Mouse (Mus musculus) midbrain, postnatal 0 days (tissue): Measurements from ENCODE around the gene B3gat3. TPM values are rescaled to one million over a fixed set of nuclear protein-coding genes. Genes with fewer than 3 reads are reported as not detected.
"Not testable (repeated sequence)": the region's sequence is repeated elsewhere in the genome, so short reads cannot be mapped to it uniquely, and the experiment has no call there.

Experiments
- ATAC-seq: fragments of 200-750 bp; cut with Nextera tagmentation; 2 replicates; pipeline ENCODE4 v1.8.0; 2017; ENCODE audit warnings: moderate number of reproducible peaks, mild to moderate bottlenecking, moderate TSS enrichment, moderate library complexity; ENCODE audit not compliant: low FRiP score
- DNase-seq: peaks from one replicate; pipeline ENCODE4 v3.0.0-alpha.2; 2015; ENCODE audit warnings: low spot score
- H3K27ac ChIP-seq: fragments of 300-500 bp; sonication (generic); 2 replicates; pipeline ENCODE4 v1.5.1; 2014; ENCODE audit warnings: low read depth, mild to moderate bottlenecking, low read length, mixed read lengths
- H3K27me3 ChIP-seq: fragments of 300-500 bp; sonication (generic); 2 replicates; pipeline ENCODE4 v1.6.1; 2014; ENCODE audit warnings: low read length, control low read depth, mixed read lengths; ENCODE audit not compliant: insufficient read depth
- H3K36me3 ChIP-seq: fragments of 300-500 bp; sonication (generic); 2 replicates; pipeline ENCODE4 v1.6.1; 2014; ENCODE audit warnings: low read length, control low read depth, mixed read lengths; ENCODE audit not compliant: insufficient read depth
- H3K4me1 ChIP-seq: fragments of 300-500 bp; sonication (generic); 2 replicates; pipeline ENCODE4 v1.6.1; 2014; ENCODE audit warnings: mild to moderate bottlenecking, control low read depth, antibody characterized with exemption, low read length, mixed read lengths; ENCODE audit not compliant: insufficient read depth
- H3K4me2 ChIP-seq: fragments of 300-500 bp; sonication (generic); 2 replicates; pipeline ENCODE4 v1.6.1; 2014; ENCODE audit warnings: low read depth, mild to moderate bottlenecking, low read length, mixed read lengths; ENCODE audit not compliant: poor library complexity, severe bottlenecking
- H3K4me3 ChIP-seq: fragments of 300-500 bp; sonication (generic); 2 replicates; pipeline ENCODE4 v1.5.1; 2014; ENCODE audit warnings: low read depth, mild to moderate bottlenecking, low read length, moderate library complexity
- H3K9ac ChIP-seq: fragments of 300-500 bp; sonication (generic); replicated peaks from 2 replicates; pipeline ENCODE4 v1.6.1; 2014; ENCODE audit warnings: mild to moderate bottlenecking, low read length, moderate library complexity, mixed read lengths; ENCODE audit not compliant: poor library complexity, severe bottlenecking
- H3K9me3 ChIP-seq: fragments of 300-500 bp; sonication (generic); 2 replicates; pipeline ENCODE4 v1.6.1; 2016; ENCODE audit warnings: low read length, control low read depth
- CTCF ChIP-seq: IDR thresholded peaks from 2 replicates; pipeline ENCODE4 v1.5.1; 2016; ENCODE audit warnings: antibody characterized with exemption, mild to moderate bottlenecking
- WGBS: fragments of 180-500 bp; shearing (Covaris S2); extraction: QIAGEN DNeasy Blood & Tissue Kit; methylation state at CpG from one replicate; pipeline ENCODE4 v1.1.7; 2014; 5-methylcytosine and 5-hydroxymethylcytosine counted together
- polyA plus RNA-seq: library from polyadenylated mRNA; unstranded; fragments of >200 nt; fragmentation: Nextera tagmentation; extraction: Ambion mirVana; gene quantifications from 2 replicates; pipeline ENCODE4 v1.2.1, GENCODE M21; 2015
- total RNA-seq: library from RNA; depleted of rRNA; stranded (reverse); fragments of >200 nt; gene quantifications from 2 replicates; pipeline ENCODE4 v1.2.3, GENCODE M21; 2014

B3gat3 gene
- total and polyA plus RNA-seq, 2 experiments from 2014 or later = 95.5 to 111 TPM

DNA sequence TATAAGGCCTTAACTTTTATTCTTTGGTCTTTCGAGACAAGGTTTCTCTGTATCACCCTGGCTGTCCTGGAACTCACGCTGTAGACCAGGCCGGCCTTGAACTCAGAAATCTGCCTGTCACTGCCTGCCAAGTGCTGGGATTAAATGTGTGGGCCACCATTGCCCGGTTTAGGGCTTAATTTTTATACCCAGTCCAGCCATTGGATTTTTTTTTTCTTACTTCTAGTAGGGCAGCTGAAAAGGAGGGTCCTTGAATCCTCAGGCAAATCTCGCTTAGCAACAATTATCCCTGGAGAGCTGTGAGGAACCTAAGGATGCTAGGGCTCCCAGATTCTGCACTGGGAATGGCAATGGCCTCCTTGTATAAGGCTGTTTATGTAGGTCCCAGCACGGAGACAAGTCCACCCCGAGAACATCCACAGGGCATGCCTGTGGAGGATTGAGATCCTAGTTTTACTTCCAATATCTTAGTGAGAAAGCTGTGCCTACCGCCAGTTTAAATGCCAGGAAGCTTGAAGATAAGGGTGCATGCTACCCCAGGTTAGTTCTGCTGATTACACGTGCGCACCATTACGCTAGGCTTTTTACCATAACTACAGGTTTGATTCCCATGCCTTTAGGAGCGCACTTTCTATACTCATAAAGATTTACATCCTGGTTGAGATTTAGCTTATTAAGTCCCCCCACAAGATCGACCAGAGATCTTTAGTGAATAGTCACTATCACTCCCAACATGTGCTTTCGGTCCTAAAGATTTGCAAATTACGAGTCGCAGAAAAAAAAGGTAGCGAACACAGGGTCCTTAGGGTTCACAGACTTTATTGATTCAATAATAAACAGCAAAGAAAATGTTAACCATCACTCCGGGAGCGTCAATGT lies 32.4 kb upstream of the B3gat3 start:
- 16% methylated on average over 19 of the region's 19 CpGs for WGBS

DNA sequence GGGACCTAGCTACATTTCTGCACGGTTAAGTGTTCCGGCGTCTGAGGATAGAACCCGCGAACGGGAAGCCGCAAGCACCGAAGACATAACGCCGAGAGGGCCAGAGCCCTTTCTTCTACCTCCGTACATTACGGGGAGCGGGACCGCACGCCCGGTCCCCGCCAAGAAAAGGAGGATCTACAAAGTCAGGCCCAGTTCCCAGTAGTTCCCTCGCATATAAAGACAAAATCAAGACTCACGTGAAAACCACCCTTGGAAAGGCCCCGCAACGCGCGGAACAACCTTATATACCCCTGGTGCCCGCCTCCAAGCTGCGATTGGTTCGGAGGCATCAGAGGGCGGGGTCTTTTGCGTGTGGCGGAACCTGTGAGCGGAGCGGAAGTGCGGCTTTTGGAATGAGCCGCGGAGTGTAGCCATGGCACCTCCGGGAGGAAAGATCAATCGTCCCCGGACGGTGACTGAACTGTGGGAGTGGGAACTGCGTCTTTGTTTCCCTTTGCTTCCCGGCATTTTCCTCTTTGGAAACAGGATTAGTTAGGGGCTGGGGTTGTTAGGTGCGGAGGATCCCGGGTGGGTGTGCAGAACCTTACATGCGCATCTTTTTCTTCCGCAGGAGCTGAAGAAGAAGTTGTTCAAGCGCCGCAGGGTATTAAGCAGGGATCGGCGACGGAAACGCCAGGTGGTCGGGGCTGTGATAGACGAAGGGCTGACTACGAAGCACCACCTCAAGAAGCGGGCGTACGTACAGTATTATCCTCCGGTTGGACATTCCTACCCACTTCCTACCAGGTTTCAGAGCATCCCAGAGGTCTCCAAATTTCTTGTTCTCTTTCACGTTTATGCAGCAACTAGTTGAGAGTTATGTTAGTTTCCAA lies 31.4 kb upstream of the B3gat3 start, which contains the start of the genes 1810009A15Rik and Gm49416:
1810009A15Rik (plus strand) TSS at position 343 of the 875 bp plus-strand sequence.
Gm49416 (plus strand) TSS at position 416 of the 875 bp plus-strand sequence.
- H3K9ac ChIP-seq = peak within 1 kb of the TSS; percentile 70
- no peaks in the 10 kb centered on the region for H3K27me3 ChIP-seq
- ATAC-seq (peak; percentile 95), DNase-seq (peak; percentile 98)
- no peak for TF ChIP-seq CTCF
- under 1% methylated on average over 58 of the region's 58 CpGs for WGBS
- peak within 1 kb of the TSS; percentile 52 for H3K4me3 ChIP-seq
- H3K4me2 ChIP-seq = peak within 1 kb of the TSS; percentile 59
- H3K4me1 ChIP-seq = peaks cover 4% of the 10 kb centered on the region
- no peaks in the 10 kb centered on the region for H3K9me3 ChIP-seq
- peak within 1 kb of the TSS; percentile 77 for H3K27ac ChIP-seq
- H3K36me3 ChIP-seq = no peaks in the 10 kb centered on the region

More for the DNA sequence above, 32.4 kb upstream of the B3gat3 start:
- peak overlapping the region; percentile 59 for H3K4me2 ChIP-seq
- H3K4me3 ChIP-seq = peak overlapping the region; percentile 52
- peaks cover 4% of the 10 kb centered on the region for H3K4me1 ChIP-seq
- peak overlapping the region; percentile 70 for H3K9ac ChIP-seq
- peak overlapping the region; percentile 55; the same call in 1 of the 2 replicates for H3K27ac ChIP-seq
- TF ChIP-seq CTCF = no peak
- H3K27me3 ChIP-seq = no peaks in the 10 kb centered on the region
- no peak for DNase-seq
- H3K36me3 ChIP-seq = no peaks in the 10 kb centered on the region
- no peak for ATAC-seq
- H3K9me3 ChIP-seq = no peaks in the 10 kb centered on the region

DNA sequence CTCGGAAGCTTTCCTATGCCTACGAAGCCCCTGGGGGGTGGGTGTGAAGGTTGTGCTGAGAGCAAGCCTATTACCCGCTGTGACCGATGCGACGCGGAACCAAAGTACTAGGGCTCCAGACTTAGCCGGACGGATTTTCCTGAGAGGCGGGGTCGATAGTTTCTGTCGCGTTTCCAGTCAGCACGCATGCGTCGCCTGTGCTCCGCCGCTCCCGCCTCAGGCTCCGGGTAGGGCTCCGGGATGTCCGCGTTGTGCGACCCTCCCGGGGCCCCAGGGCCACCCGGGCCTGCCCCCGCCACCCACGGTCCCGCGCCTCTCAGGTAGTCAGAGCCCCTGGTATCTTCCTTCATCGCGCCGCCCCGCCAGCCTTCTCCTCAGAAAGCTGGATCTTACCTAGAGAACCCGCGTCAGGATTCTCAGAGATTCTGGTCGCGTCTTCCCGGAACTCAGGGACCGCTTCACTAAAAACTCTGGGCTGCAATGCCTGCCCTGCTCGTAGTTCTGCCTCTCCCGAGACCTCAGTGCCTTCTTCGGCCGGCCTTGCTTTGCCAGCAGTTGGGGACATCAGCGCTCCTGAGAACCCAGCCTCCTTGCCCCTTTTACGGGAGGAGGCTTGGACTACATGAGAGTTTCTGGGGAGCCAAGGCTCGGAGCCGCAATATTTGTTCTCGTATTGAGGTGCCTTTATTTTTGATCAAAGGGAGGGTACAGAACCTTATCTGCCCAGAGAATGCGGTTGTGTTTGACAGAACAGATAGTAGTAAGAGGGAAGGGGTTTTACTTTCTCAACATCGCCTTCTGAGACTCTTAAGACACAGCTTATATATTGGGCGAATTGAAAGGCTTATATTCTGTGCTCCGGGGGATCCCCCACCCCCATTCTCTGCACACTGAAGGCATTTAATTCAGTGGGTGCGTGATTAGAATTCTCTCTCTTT lies 27.1 kb upstream of the B3gat3 start, which contains the start of gene Ints5:
Ints5 (plus strand) TSS at position 177 of the 938 bp plus-strand sequence.
- Histone ChIP-seq H3K4me1 (peaks cover 6% of the 10 kb centered on the region), H3K4me3 (peak within 1 kb of the TSS; percentile 82), H3K36me3 (peaks cover 5% of the 10 kb centered on the region; the same call in 1 of the 2 replicates), H3K4me2 (peak within 1 kb of the TSS; percentile 97), H3K27me3 (no peaks in the 10 kb centered on the region), H3K9me3 (no peaks in the 10 kb centered on the region), H3K9ac (peak within 1 kb of the TSS; percentile 89), H3K27ac (peak within 1 kb of the TSS; percentile 89)
- peak; percentile 93 for DNase-seq
- ATAC-seq = peak; percentile 58
- WGBS = 2% methylated on average over 54 of the region's 54 CpGs
- no peak for TF ChIP-seq CTCF

DNA sequence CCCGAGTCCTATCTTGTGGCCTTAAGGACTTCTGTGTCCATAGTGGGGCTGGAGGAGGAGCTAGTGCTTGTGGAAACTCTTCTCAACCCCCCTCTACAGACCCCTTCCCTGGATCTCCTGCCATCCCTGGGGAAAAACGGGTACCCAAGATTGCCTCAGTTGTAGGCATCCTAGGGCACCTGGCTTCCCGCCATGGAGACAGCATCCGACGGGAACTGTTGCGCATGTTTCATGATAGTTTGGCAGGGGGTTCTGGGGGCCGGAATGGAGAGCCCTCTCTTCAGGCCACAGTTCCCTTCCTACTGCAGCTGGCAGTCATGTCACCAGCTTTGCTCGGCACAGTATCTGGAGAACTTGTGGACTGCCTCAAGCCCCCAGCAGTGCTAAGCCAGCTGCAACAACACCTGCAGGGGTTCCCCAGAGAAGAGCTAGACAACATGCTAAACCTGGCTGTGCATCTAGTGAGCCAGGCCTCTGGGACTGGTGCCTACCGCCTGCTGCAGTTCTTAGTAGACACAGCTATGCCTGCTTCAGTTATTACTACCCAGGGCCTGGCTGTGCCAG lies 24.7 kb upstream of the B3gat3 start:
- Histone ChIP-seq H3K4me3 (no peak overlapping the region), H3K27ac (no peak overlapping the region), H3K36me3 (peaks cover 5% of the 10 kb centered on the region; the same call in 1 of the 2 replicates), H3K4me1 (peaks cover 6% of the 10 kb centered on the region), H3K9ac (no peak overlapping the region), H3K27me3 (no peaks in the 10 kb centered on the region), H3K4me2 (no peak overlapping the region), H3K9me3 (no peaks in the 10 kb centered on the region)
- ATAC-seq (no peak), DNase-seq (no peak)
- WGBS = 93% methylated on average over 9 of the region's 9 CpGs
- TF ChIP-seq CTCF = no peak

DNA sequence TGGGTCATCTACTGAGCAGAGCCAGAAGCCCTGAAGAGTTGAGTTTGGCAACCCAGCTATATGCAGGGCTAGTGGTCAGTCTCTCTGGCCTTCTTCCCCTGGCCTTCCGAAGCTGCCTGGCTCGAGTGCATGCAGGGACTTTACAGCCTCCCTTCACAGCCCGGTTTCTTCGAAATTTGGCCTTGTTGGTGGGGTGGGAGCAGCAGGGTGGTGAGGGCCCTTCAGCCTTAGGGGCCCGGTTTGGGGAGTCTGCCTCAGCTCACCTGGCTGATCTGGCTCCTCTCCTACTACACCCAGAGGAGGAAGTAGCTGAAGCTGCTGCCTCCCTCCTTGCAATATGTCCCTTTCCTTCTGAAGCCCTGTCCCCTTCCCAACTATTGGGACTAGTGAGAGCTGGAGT lies 23.9 kb upstream of the B3gat3 start:
- not testable (repeated sequence) for ATAC-seq, H3K27ac ChIP-seq, H3K4me1 ChIP-seq, H3K27me3 ChIP-seq, H3K9ac ChIP-seq, H3K9me3 ChIP-seq, H3K4me3 ChIP-seq, H3K36me3 ChIP-seq, DNase-seq, H3K4me2 ChIP-seq
- WGBS = 90% methylated on average over 5 of the region's 5 CpGs

DNA sequence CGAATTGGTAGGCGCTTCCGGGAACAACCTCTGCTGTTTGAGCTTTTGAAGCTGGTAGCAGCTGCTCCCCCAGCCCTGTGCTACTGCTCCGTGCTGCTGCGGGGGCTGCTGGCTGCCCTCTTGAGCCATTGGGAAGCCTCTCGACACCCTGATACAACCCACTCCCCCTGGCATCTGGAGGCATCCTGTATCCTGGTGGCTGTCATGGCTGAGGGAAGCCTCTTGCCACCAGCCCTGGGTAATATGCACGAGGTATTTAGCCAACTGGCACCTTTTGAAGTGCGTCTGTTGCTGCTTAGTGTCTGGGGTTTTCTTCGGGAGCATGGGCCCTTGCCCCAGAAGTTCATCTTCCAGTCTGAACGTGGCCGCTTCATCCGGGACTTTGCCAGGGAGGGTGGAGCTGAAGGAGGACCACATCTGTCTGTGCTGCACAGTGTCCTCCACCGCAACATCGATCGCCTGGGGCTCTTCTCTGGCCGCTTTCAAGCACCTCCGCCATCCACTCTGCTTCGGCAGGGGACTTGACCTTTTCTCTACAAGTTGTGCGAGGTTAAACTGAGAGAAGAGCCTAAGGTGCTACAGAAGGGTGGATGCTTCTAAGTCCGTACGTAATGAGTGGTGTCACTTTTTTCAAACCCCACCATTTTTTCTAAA lies 22.8 kb upstream of the B3gat3 start:
- Histone ChIP-seq H3K4me3 (peak overlapping the region; percentile 85), H3K27ac (0 out of 2 replicates have a peak overlapping the region, but pooled peaks have one; percentile 43), H3K9ac (0 out of 2 replicates have a peak overlapping the region, but pooled peaks have one; percentile 24), H3K4me2 (peak overlapping the region; percentile 79)
- peak; percentile 33 for DNase-seq
- H3K36me3 ChIP-seq, H3K9me3 ChIP-seq, H3K27me3 ChIP-seq, H3K4me1 ChIP-seq: not testable (repeated sequence)
- ATAC-seq = peak; percentile 55
- WGBS = 20% methylated on average over 21 of the region's 21 CpGs
